Mouse (Mus musculus) bone marrow macrophage, adult 2 months (primary cell): ENCODE data around the gene Sestd1.

Source experiments
- CTCF ChIP-seq: IDR thresholded peaks from 2 replicates; pipeline ENCODE4 v1.5.1; 2012; ENCODE audit warnings: low read depth, mild to moderate bottlenecking, low read length, moderate library complexity
- POLR2A ChIP-seq: IDR thresholded peaks from 2 replicates; pipeline ENCODE4 v1.6.1; 2012; ENCODE audit warnings: mild to moderate bottlenecking, low read depth, low read length, borderline replicate concordance

GRCm38 (mm10) chr2:77138879-77139278 is 141.5 kb downstream of the Sestd1 start:
- TF ChIP-seq CTCF (no peak), POLR2A (no peak)
